Mouse (Mus musculus) gastrocnemius, postnatal 10 days (tissue): Measurements from ENCODE around the gene Rfxap. TPM values are rescaled to one million over a fixed set of nuclear protein-coding genes. Genes with fewer than 3 reads are reported as not detected.
A peak's percentile ranks its signal among the peaks of the same experiment; 100 is the strongest.

Experiments
- DNase-seq: peaks from one replicate; pipeline ENCODE4 v3.0.0; 2021; ENCODE audit warnings: mixed read lengths
- long read RNA-seq, 2 experiments: library from polyadenylated mRNA; stranded (forward); transcript quantifications; one replicate each; pipeline ENCODE4 v2.0.0; 2021
- total RNA-seq, 2 experiments: library from RNA; stranded (reverse); gene quantifications; 2 replicates each; pipeline ENCODE4 v1.2.3; 2021

Gene Rfxap
- 10 to 100 TPM; 23.4 to 25.3 TPM for total RNA-seq
- long read RNA-seq, experiment 1, transcript Rfxap-201 (3 exons, 2,162 nt), result major isoform, 33 of 33 reads
- long read RNA-seq, experiment 1, partial matches to known transcripts, result 0 of 33 reads
- long read RNA-seq, experiment 1, other reads (novel, unspliced or antisense), result 0 of 33 reads
- long read RNA-seq, experiment 2, transcript Rfxap-201 (3 exons, 2,162 nt), result major isoform, 34 of 35 reads
- long read RNA-seq, experiment 2, partial matches to known transcripts, result 0 of 35 reads
- long read RNA-seq, experiment 2, other reads (novel, unspliced or antisense), result 1 of 35 reads

- DNase-seq, result peak; percentile 97
These were observed at the start of gene Rfxap for GRCm38 (mm10) chr3:54807666-54808217. Gene Rfxap, minus strand, starts transcription at chr3:54807791.

GRCm38 (mm10) chr3:54835421-54835820 is 27.8 kb upstream of the Rfxap start:
- DNase-seq, result no peak

- DNase-seq, result no peak
These were observed 24.9 kb upstream of the Rfxap start for GRCm38 (mm10) chr3:54832491-54832890.

- DNase-seq, result no peak
These were observed 14.9 kb upstream of the Rfxap start for GRCm38 (mm10) chr3:54822526-54822925.

- DNase-seq, result peak; percentile 34
These were observed 7.7 kb upstream of the Rfxap start for GRCm38 (mm10) chr3:54815292-54815691.

- DNase-seq, result no peak
These were observed 7.0 kb upstream of the Rfxap start for GRCm38 (mm10) chr3:54814622-54815021.

GRCm38 (mm10) chr3:54813418-54813988 is 5.9 kb upstream of the Rfxap start:
- no peak for DNase-seq

GRCm38 (mm10) chr3:54811616-54812015 is 4.0 kb upstream of the Rfxap start:
- DNase-seq, result no peak

GRCm38 (mm10) chr3:54809111-54809510 is 1.5 kb upstream of the Rfxap start:
- no peak for DNase-seq

GRCm38 (mm10) chr3:54807061-54807661 is 430 bp downstream of the Rfxap start:
- DNase-seq, result peak; percentile 65

- DNase-seq, result no peak
These were observed 3.9 kb downstream of the Rfxap start for GRCm38 (mm10) chr3:54803713-54804112.

GRCm38 (mm10) chr3:54797211-54797610 is 10.4 kb downstream of the Rfxap start:
- DNase-seq, result peak; percentile 49

GRCm38 (mm10) chr3:54795806-54796205 is 11.8 kb downstream of the Rfxap start:
- no peak for DNase-seq

- DNase-seq, result no peak
These were observed 12.2 kb downstream of the Rfxap start for GRCm38 (mm10) chr3:54795379-54795778.

GRCm38 (mm10) chr3:54793762-54794161 is 13.8 kb downstream of the Rfxap start:
- no peak for DNase-seq

GRCm38 (mm10) chr3:54791822-54792677 is 15.5 kb downstream of the Rfxap start:
- no peak for DNase-seq

GRCm38 (mm10) chr3:54790601-54791000 is 17.0 kb downstream of the Rfxap start:
- DNase-seq, result no peak

- no peak for DNase-seq
These were observed 31.5 kb downstream of the Rfxap start for GRCm38 (mm10) chr3:54775989-54776631.

GRCm38 (mm10) chr3:54773613-54774012 is 34.0 kb downstream of the Rfxap start:
- DNase-seq, result no peak

- no peak for DNase-seq
These were observed 38.0 kb downstream of the Rfxap start for GRCm38 (mm10) chr3:54769349-54770275.

GRCm38 (mm10) chr3:54768592-54768991 is 39.0 kb downstream of the Rfxap start:
- DNase-seq, result no peak
